Mouse (Mus musculus): Measurements from ENCODE around the gene Rassf8. TPM values are rescaled to one million over a fixed set of nuclear protein-coding genes. Genes with fewer than 3 reads are reported as not detected.
A peak's percentile ranks its signal among the peaks of the same experiment; 100 is the strongest.

The Rassf8 gene
- polyA plus RNA-seq, 1 experiment from 2014 or later = 3.8 TPM

- Histone ChIP-seq H3K4me1 (ENCODE audit: control insufficient read depth, insufficient read depth, low read length) (peaks cover 5% of the 10 kb centered on the region; the same call in 1 of the 2 replicates), H3K27ac (ENCODE audit: low read depth, low read length) (no peak overlapping the region), H3K36me3 (ENCODE audit: control insufficient read depth, insufficient read depth, low read length) (no peaks in the 10 kb centered on the region), H3K4me3 (ENCODE audit: low read depth, low read length) (no peak overlapping the region), H3K4me2 (no peak overlapping the region), H3K9me3 (ENCODE audit: control insufficient read depth, low read length) (no peaks in the 10 kb centered on the region), H3K9ac (ENCODE audit: low read length) (no peak overlapping the region), H3K27me3 (ENCODE audit: control insufficient read depth, insufficient read depth, low read length) (no peaks in the 10 kb centered on the region)
- ATAC-seq (ENCODE audit: low FRiP score) = no peak
- 89% methylated on average over 9 of the region's 9 CpGs for WGBS
- DNase-seq (ENCODE audit: low spot score, missing footprints) = no peak
Observed at GRCm38 (mm10) chr6:145819151-145819550, 72.6 kb downstream of the Rassf8 start.

- WGBS = 70% methylated on average over 5 of the region's 5 CpGs
- H3K4me1 ChIP-seq (ENCODE audit: control insufficient read depth, insufficient read depth, low read length) = peaks cover 5% of the 10 kb centered on the region; the same call in 1 of the 2 replicates
- H3K36me3 ChIP-seq (ENCODE audit: control insufficient read depth, insufficient read depth, low read length) = no peaks in the 10 kb centered on the region
- no peak overlapping the region for H3K4me3 ChIP-seq (ENCODE audit: low read depth, low read length)
- 0 out of 2 replicates have a peak, but pooled peaks have one; percentile 7 for ATAC-seq (ENCODE audit: low FRiP score)
- no peak overlapping the region for H3K4me2 ChIP-seq
- DNase-seq (ENCODE audit: low spot score, missing footprints) = no peak
- no peaks in the 10 kb centered on the region for H3K27me3 ChIP-seq (ENCODE audit: control insufficient read depth, insufficient read depth, low read length)
- no peak overlapping the region for H3K27ac ChIP-seq (ENCODE audit: low read depth, low read length)
- no peaks in the 10 kb centered on the region; the same call in none of the 2 replicates for H3K9me3 ChIP-seq (ENCODE audit: control insufficient read depth, low read length)
- H3K9ac ChIP-seq (ENCODE audit: low read length) = no peak overlapping the region
Observed at GRCm38 (mm10) chr6:145822218-145822617, 75.7 kb downstream of the Rassf8 start.

- DNase-seq (ENCODE audit: low spot score, missing footprints) = peak; percentile 86
- H3K36me3 ChIP-seq (ENCODE audit: control insufficient read depth, insufficient read depth, low read length) = no peaks in the 10 kb centered on the region
- no peaks in the 10 kb centered on the region; the same call in none of the 2 replicates for H3K9me3 ChIP-seq (ENCODE audit: control insufficient read depth, low read length)
- 24% methylated on average over 6 of the region's 6 CpGs for WGBS
- no peak overlapping the region for H3K9ac ChIP-seq (ENCODE audit: low read length)
- peaks cover 5% of the 10 kb centered on the region; the same call in 1 of the 2 replicates for H3K4me1 ChIP-seq (ENCODE audit: control insufficient read depth, insufficient read depth, low read length)
- no peak overlapping the region for H3K4me3 ChIP-seq (ENCODE audit: low read depth, low read length)
- no peak overlapping the region for H3K4me2 ChIP-seq
- no peak overlapping the region for H3K27ac ChIP-seq (ENCODE audit: low read depth, low read length)
- H3K27me3 ChIP-seq (ENCODE audit: control insufficient read depth, insufficient read depth, low read length) = no peaks in the 10 kb centered on the region
- ATAC-seq (ENCODE audit: low FRiP score) = peak; percentile 88
Observed at GRCm38 (mm10) chr6:145823103-145823502, 76.6 kb downstream of the Rassf8 start.

GRCm38 (mm10) chr6:145823588-145824234 is 77.2 kb downstream of the Rassf8 start:
- Histone ChIP-seq H3K36me3 (ENCODE audit: control insufficient read depth, insufficient read depth, low read length) (no peaks in the 10 kb centered on the region), H3K9ac (ENCODE audit: low read length) (no peak overlapping the region), H3K4me3 (ENCODE audit: low read depth, low read length) (no peak overlapping the region), H3K9me3 (ENCODE audit: control insufficient read depth, low read length) (no peaks in the 10 kb centered on the region; the same call in none of the 2 replicates), H3K27me3 (ENCODE audit: control insufficient read depth, insufficient read depth, low read length) (no peaks in the 10 kb centered on the region), H3K4me1 (ENCODE audit: control insufficient read depth, insufficient read depth, low read length) (peaks cover 5% of the 10 kb centered on the region; the same call in 1 of the 2 replicates), H3K4me2 (no peak overlapping the region), H3K27ac (ENCODE audit: low read depth, low read length) (no peak overlapping the region)
- 41% methylated on average over 5 of the region's 5 CpGs for WGBS
- DNase-seq (ENCODE audit: low spot score, missing footprints) (peak; percentile 90), ATAC-seq (ENCODE audit: low FRiP score) (no peak)

- Histone ChIP-seq H3K4me2 (no peak overlapping the region), H3K9ac (ENCODE audit: low read length) (no peak overlapping the region), H3K27ac (ENCODE audit: low read depth, low read length) (no peak overlapping the region), H3K4me3 (ENCODE audit: low read depth, low read length) (no peak overlapping the region), H3K27me3 (ENCODE audit: control insufficient read depth, insufficient read depth, low read length) (no peaks in the 10 kb centered on the region), H3K36me3 (ENCODE audit: control insufficient read depth, insufficient read depth, low read length) (no peaks in the 10 kb centered on the region), H3K4me1 (ENCODE audit: control insufficient read depth, insufficient read depth, low read length) (peaks cover 5% of the 10 kb centered on the region; the same call in 1 of the 2 replicates), H3K9me3 (ENCODE audit: control insufficient read depth, low read length) (no peaks in the 10 kb centered on the region; the same call in none of the 2 replicates)
- WGBS = 90% methylated on average over 4 of the region's 4 CpGs
- ATAC-seq (ENCODE audit: low FRiP score) (no peak), DNase-seq (ENCODE audit: low spot score, missing footprints) (no peak)
Observed at GRCm38 (mm10) chr6:145826305-145826704, 79.8 kb downstream of the Rassf8 start.

- Histone ChIP-seq H3K4me3 (ENCODE audit: low read depth, low read length) (no peak overlapping the region), H3K9ac (ENCODE audit: low read length) (no peak overlapping the region), H3K4me2 (no peak overlapping the region), H3K9me3 (ENCODE audit: control insufficient read depth, low read length) (no peaks in the 10 kb centered on the region; the same call in none of the 2 replicates), H3K4me1 (ENCODE audit: control insufficient read depth, insufficient read depth, low read length) (no peaks in the 10 kb centered on the region), H3K27me3 (ENCODE audit: control insufficient read depth, insufficient read depth, low read length) (no peaks in the 10 kb centered on the region), H3K36me3 (ENCODE audit: control insufficient read depth, insufficient read depth, low read length) (no peaks in the 10 kb centered on the region), H3K27ac (ENCODE audit: low read depth, low read length) (no peak overlapping the region)
- 79% methylated on average over 16 of the region's 16 CpGs for WGBS
- ATAC-seq (ENCODE audit: low FRiP score) = peak; percentile 46; the same call in 1 of the 2 replicates
- DNase-seq (ENCODE audit: low spot score, missing footprints) = no peak
Observed at GRCm38 (mm10) chr6:145829062-145829835, 82.7 kb downstream of the Rassf8 start.

GRCm38 (mm10) chr6:145830117-145830516 is 83.6 kb downstream of the Rassf8 start:
- 15% methylated on average over 8 of the region's 8 CpGs for WGBS
- H3K27me3 ChIP-seq (ENCODE audit: control insufficient read depth, insufficient read depth, low read length) = no peaks in the 10 kb centered on the region
- ATAC-seq (ENCODE audit: low FRiP score) = peak; percentile 65; the same call in 1 of the 2 replicates
- H3K9me3 ChIP-seq (ENCODE audit: control insufficient read depth, low read length) = no peaks in the 10 kb centered on the region; the same call in none of the 2 replicates
- H3K27ac ChIP-seq (ENCODE audit: low read depth, low read length) = no peak overlapping the region
- no peak overlapping the region for H3K9ac ChIP-seq (ENCODE audit: low read length)
- no peak overlapping the region for H3K4me2 ChIP-seq
- no peak overlapping the region for H3K4me3 ChIP-seq (ENCODE audit: low read depth, low read length)
- no peaks in the 10 kb centered on the region for H3K4me1 ChIP-seq (ENCODE audit: control insufficient read depth, insufficient read depth, low read length)
- H3K36me3 ChIP-seq (ENCODE audit: control insufficient read depth, insufficient read depth, low read length) = no peaks in the 10 kb centered on the region
- DNase-seq (ENCODE audit: low spot score, missing footprints) = peak; percentile 91

- no peaks in the 10 kb centered on the region for H3K27me3 ChIP-seq (ENCODE audit: control insufficient read depth, insufficient read depth, low read length)
- DNase-seq (ENCODE audit: low spot score, missing footprints) = no peak
- WGBS = 67% methylated on average over 9 of the region's 9 CpGs
- no peak overlapping the region for H3K4me2 ChIP-seq
- H3K27ac ChIP-seq (ENCODE audit: low read depth, low read length) = no peak overlapping the region
- H3K4me1 ChIP-seq (ENCODE audit: control insufficient read depth, insufficient read depth, low read length) = no peaks in the 10 kb centered on the region
- 0 out of 2 replicates have a peak, but pooled peaks have one; percentile 44 for ATAC-seq (ENCODE audit: low FRiP score)
- H3K36me3 ChIP-seq (ENCODE audit: control insufficient read depth, insufficient read depth, low read length) = no peaks in the 10 kb centered on the region
- no peak overlapping the region for H3K9ac ChIP-seq (ENCODE audit: low read length)
- H3K4me3 ChIP-seq (ENCODE audit: low read depth, low read length) = no peak overlapping the region
- H3K9me3 ChIP-seq (ENCODE audit: control insufficient read depth, low read length) = no peaks in the 10 kb centered on the region
Observed at GRCm38 (mm10) chr6:145830617-145831016, 84.1 kb downstream of the Rassf8 start.

- H3K4me2 ChIP-seq = no peak overlapping the region
- DNase-seq (ENCODE audit: low spot score, missing footprints) (no peak), ATAC-seq (ENCODE audit: low FRiP score) (no peak)
- no peak overlapping the region for H3K4me3 ChIP-seq (ENCODE audit: low read depth, low read length)
- WGBS = 67% methylated on average over 8 of the region's 8 CpGs
- no peaks in the 10 kb centered on the region for H3K36me3 ChIP-seq (ENCODE audit: control insufficient read depth, insufficient read depth, low read length)
- H3K4me1 ChIP-seq (ENCODE audit: control insufficient read depth, insufficient read depth, low read length) = no peaks in the 10 kb centered on the region
- H3K9me3 ChIP-seq (ENCODE audit: control insufficient read depth, low read length) = no peaks in the 10 kb centered on the region
- H3K27me3 ChIP-seq (ENCODE audit: control insufficient read depth, insufficient read depth, low read length) = no peaks in the 10 kb centered on the region
- H3K9ac ChIP-seq (ENCODE audit: low read length) = no peak overlapping the region; the same call in 1 of the 2 replicates
- no peak overlapping the region for H3K27ac ChIP-seq (ENCODE audit: low read depth, low read length)
Observed at GRCm38 (mm10) chr6:145832927-145833326, 86.4 kb downstream of the Rassf8 start.
